Mouse (Mus musculus) limb, embryonic 12.5 days (tissue): ENCODE measurements around the gene Ubl5. TPM values are rescaled to one million over a fixed set of nuclear protein-coding genes. Genes with fewer than 3 reads are reported as not detected.
A peak's percentile ranks its signal among the peaks of the same experiment; 100 is the strongest.

Experiments used
- ATAC-seq: fragments of 200-750 bp; cut with Nextera tagmentation; 2 replicates; pipeline ENCODE4 v1.8.0; 2017; ENCODE audit warnings: low read depth, moderate TSS enrichment; ENCODE audit not compliant: insufficient number of reproducible peaks, insufficient read depth, low FRiP score, low TSS enrichment
- H3K27ac ChIP-seq: fragments of 300-500 bp; sonication (generic); 2 replicates; pipeline ENCODE4 v1.5.1; 2016; ENCODE audit warnings: mild to moderate bottlenecking, moderate library complexity
- H3K27me3 ChIP-seq: fragments of 300-500 bp; sonication (generic); 2 replicates; pipeline ENCODE4 v1.6.1; 2016; ENCODE audit warnings: mild to moderate bottlenecking, moderate library complexity
- H3K36me3 ChIP-seq: fragments of 300-500 bp; sonication (generic); 2 replicates; pipeline ENCODE4 v1.6.1; 2016; ENCODE audit warnings: mild to moderate bottlenecking, moderate library complexity
- H3K4me1 ChIP-seq: fragments of 300-500 bp; sonication (generic); replicated peaks from 2 replicates; pipeline ENCODE4 v1.6.1; 2016
- H3K4me2 ChIP-seq: fragments of 300-500 bp; sonication (generic); 2 replicates; pipeline ENCODE4 v1.6.1; 2016; ENCODE audit warnings: mild to moderate bottlenecking, moderate library complexity
- H3K4me3 ChIP-seq: fragments of 300-500 bp; sonication (generic); replicated peaks from 2 replicates; pipeline ENCODE4 v1.5.1; 2016; ENCODE audit warnings: mild to moderate bottlenecking
- H3K9ac ChIP-seq: fragments of 300-500 bp; sonication (generic); replicated peaks from 2 replicates; pipeline ENCODE4 v1.6.1; 2016; ENCODE audit warnings: mild to moderate bottlenecking, moderate library complexity
- H3K9me3 ChIP-seq: fragments of 300-500 bp; sonication (generic); 2 replicates; pipeline ENCODE4 v1.6.1; 2016; ENCODE audit warnings: mild to moderate bottlenecking, moderate library complexity
- WGBS: fragments of 180-500 bp; shearing (Covaris S2); methylation state at CpG from one replicate; pipeline ENCODE4 v1.1.7; 2016; 5-methylcytosine and 5-hydroxymethylcytosine counted together
- polyA plus RNA-seq: library from polyadenylated mRNA; unstranded; fragments of >200 nt; fragmentation: Nextera tagmentation; extraction: Ambion mirVana; gene quantifications from 2 replicates; pipeline ENCODE4 v1.2.1, GENCODE M21; 2016

Ubl5 gene
- polyA plus RNA-seq, 1 experiment from 2014 or later, result 428 TPM

DNA sequence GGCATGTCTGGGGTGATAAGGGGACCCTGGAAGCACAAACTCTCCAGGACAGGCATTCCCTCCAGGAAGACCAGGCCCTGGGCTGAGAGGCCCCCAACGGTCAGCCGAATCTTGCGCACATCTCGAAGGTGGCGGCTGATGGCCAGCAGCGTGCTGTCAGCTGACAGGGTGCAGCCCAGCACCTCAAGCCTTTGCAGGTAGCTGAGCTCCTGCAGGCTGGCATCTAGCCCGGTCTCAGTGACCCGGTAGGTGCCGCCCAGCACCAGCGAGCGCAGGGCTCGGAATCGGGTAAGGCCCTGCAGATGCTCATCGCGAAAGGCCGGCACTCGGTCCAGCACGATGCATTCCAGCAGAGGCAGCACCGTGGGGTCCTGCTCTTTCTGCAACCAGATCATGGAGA is 4.1 kb upstream of the Ubl5 start:
- no peak for ATAC-seq
- H3K4me1 ChIP-seq, result peaks cover 13% of the 10 kb centered on the region
- H3K9me3 ChIP-seq, result no peaks in the 10 kb centered on the region
- H3K4me2 ChIP-seq, result no peak overlapping the region
- peaks cover 25% of the 10 kb centered on the region for H3K36me3 ChIP-seq
- H3K27ac ChIP-seq, result no peak overlapping the region
- H3K9ac ChIP-seq, result no peak overlapping the region
- WGBS, result 96% methylated on average over 19 of the region's 19 CpGs
- no peak overlapping the region for H3K4me3 ChIP-seq
- H3K27me3 ChIP-seq, result no peaks in the 10 kb centered on the region

DNA sequence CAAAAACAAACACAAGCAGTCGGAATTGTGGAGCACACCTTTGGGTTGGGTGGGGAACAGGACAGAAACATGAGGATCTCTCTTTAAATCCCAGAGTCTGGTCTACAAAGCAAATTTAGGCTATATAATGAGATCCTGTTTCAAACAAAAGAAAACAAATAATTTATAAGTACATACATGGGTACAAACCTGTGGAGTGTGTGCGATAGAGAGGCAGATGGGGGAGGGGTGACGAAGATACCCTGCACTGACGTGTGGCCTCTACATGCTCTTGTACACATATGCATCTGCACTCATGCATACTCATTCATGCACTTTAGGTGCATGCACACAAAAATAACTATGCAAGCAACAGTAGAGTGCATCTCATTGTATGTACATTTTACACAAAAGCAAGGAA is 3.2 kb upstream of the Ubl5 start:
- Histone ChIP-seq H3K36me3 (peaks cover 25% of the 10 kb centered on the region), H3K27ac (no peak overlapping the region), H3K4me3 (no peak overlapping the region), H3K4me1 (peaks cover 19% of the 10 kb centered on the region), H3K9me3 (no peaks in the 10 kb centered on the region), H3K27me3 (no peaks in the 10 kb centered on the region), H3K9ac (no peak overlapping the region), H3K4me2 (no peak overlapping the region)
- 91% methylated on average over 4 of the region's 4 CpGs for WGBS
- ATAC-seq, result no peak

DNA sequence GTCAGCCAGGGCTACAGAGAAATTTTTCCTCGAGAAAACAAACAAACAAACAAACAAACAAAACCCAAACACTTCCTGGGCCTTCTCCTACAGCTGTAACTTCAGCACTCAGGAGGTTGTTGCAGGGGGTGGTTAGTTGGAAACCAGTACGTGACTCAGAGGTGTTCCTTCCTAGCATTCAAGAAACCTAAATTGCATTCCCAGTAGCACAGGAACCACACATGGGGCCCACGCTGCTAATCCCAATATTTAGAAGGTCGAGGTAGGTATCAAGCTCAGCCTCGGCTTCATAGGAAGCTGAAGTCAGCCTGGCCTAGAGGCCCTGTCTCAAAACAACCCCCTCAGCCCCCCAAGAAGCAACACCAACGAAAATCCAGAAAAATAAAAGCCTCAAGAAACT is 1.2 kb upstream of the Ubl5 start:
- H3K9ac ChIP-seq, result peak overlapping the region; percentile 88
- H3K4me1 ChIP-seq, result peaks cover 26% of the 10 kb centered on the region
- no peak overlapping the region; the same call in 1 of the 2 replicates for H3K27ac ChIP-seq
- no peak for ATAC-seq
- H3K9me3 ChIP-seq, result no peaks in the 10 kb centered on the region
- H3K36me3 ChIP-seq, result peaks cover 30% of the 10 kb centered on the region
- H3K27me3 ChIP-seq, result no peaks in the 10 kb centered on the region
- peak overlapping the region; percentile 83 for H3K4me3 ChIP-seq
- WGBS, result 26% methylated on average over 6 of the region's 6 CpGs
- H3K4me2 ChIP-seq, result peak overlapping the region; percentile 95

DNA sequence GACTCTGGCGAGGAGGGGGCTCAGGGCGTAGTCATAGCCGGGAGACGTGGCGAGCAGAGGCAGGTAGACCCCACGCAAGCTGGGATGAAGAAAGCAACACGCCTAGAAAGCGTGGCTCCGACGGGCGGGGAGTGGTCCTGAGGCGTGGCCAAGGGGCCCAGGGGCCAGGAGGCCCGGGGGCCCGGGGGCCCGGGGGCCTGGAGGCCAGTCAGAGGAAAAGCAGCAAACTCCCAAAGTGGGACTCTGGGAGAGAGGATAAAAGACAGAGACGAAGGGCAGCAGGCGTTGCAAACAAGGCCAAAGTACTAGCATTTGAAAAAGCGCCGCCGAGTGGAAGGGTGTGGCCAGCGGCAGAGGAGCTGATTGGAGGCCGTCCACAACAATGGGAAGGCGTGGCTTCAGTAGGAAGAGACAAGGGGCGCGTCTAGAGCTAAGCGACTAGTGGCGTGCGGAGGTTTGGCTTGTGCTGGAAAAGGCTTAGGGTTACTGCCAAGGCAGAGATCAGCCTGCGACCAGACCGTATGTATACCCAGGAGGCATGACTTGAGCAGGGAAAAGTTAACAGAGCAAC is 303 bp downstream of the Ubl5 start:
- H3K4me3 ChIP-seq, result peak overlapping the region; percentile 83
- peak overlapping the region; percentile 76 for H3K9ac ChIP-seq
- peak overlapping the region; percentile 95 for H3K4me2 ChIP-seq
- H3K27me3 ChIP-seq, result no peaks in the 10 kb centered on the region
- H3K36me3 ChIP-seq, result peaks cover 35% of the 10 kb centered on the region
- WGBS, result under 1% methylated on average over 30 of the region's 30 CpGs
- peaks cover 26% of the 10 kb centered on the region for H3K4me1 ChIP-seq
- H3K27ac ChIP-seq, result peak overlapping the region; percentile 91
- no peaks in the 10 kb centered on the region for H3K9me3 ChIP-seq
- peak; percentile 72 for ATAC-seq

DNA sequence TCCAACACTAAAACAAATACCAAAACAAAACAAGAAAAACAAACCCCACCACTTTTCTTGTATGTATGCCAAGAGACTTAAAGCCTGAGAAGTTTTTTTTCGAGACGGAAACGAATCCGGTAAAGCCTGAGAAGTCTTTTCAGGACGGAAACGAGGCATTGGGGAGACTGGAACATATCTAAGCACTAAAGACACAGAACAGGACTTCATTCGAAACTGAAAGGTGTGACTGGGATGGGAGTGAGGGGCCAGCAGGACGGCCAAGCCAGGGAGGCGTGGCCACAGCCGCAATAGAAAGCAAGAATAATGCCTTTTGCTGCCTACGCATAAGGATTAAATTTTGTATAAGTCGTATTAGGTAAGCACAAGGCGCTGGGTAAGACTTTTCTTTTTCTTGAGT is 1.1 kb downstream of the Ubl5 start:
- Histone ChIP-seq H3K4me3 (peak overlapping the region; percentile 83), H3K27ac (peak overlapping the region; percentile 75), H3K4me2 (peak overlapping the region; percentile 95), H3K27me3 (no peaks in the 10 kb centered on the region), H3K9me3 (no peaks in the 10 kb centered on the region), H3K4me1 (peaks cover 26% of the 10 kb centered on the region), H3K36me3 (peaks cover 35% of the 10 kb centered on the region), H3K9ac (peak overlapping the region; percentile 76)
- 10% methylated on average over 13 of the region's 13 CpGs for WGBS
- no peak for ATAC-seq

DNA sequence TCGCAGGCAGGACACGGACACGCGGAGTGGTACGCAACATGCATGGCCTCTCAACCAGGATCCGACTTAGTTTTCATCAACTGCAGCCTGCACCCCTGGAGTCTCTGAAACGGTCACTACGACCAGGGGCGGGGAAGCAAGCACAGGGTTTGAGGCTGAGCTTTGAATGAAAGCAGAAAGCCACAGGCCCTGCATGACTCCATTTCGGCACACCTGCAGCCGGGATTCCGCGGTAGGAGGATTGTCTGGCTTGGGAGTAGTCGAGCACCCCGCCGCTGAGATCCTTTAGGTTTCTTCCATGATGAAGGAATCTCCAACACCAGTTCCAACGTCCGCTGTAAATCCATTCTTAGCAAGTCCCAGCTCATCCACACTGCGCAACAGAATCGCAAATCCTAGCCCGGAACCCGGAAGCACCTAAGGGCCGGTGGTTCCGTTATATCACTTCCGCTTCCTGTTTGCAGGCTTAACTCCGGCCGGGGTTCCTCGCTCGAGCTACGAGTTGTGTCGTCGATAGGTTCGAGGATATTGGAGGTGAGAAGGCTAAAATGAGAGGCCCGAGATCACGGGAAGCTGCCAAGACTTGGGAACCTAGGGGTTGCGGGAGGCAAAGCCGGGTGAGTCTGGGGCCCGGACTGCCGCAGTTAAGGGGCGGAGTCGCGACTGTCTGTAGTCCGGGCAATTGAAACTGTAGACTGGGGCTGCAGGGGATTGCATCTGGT is 1.8 kb downstream of the Ubl5 start, which contains the start of gene Fbxl12:
TSS of gene Fbxl12 (minus strand) at position 408 of the 722 bp plus-strand sequence.
- Histone ChIP-seq H3K4me3 (peak within 1 kb of the TSS; percentile 83), H3K27ac (peak within 1 kb of the TSS; percentile 75), H3K4me1 (peaks cover 26% of the 10 kb centered on the region), H3K4me2 (peak within 1 kb of the TSS; percentile 95), H3K9ac (peak within 1 kb of the TSS; percentile 76), H3K9me3 (no peaks in the 10 kb centered on the region), H3K36me3 (peaks cover 35% of the 10 kb centered on the region), H3K27me3 (no peaks in the 10 kb centered on the region)
- no peak for ATAC-seq
- under 1% methylated on average over 43 of the region's 43 CpGs for WGBS

DNA sequence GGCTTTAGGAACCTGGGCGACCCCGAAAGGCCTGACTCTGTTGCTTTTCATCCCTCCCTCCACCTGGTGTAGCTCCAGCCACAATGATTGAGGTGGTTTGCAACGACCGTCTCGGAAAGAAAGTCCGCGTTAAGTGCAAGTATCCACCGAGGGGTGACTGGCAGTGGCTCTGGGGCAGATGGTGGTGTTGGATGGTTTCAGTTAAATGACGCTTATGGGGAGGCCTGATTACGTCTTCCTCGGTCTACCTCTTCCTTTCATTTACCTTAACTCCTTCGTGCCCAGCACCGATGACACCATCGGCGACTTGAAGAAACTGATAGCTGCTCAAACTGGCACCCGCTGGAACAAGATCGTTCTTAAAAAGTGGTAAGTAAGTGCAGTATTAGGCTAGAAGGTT is 2.4 kb downstream of the Ubl5 start:
- Histone ChIP-seq H3K4me1 (peaks cover 26% of the 10 kb centered on the region), H3K9ac (peak overlapping the region; percentile 76), H3K4me3 (peak overlapping the region; percentile 83), H3K27me3 (no peaks in the 10 kb centered on the region), H3K27ac (peak overlapping the region; percentile 75), H3K9me3 (no peaks in the 10 kb centered on the region), H3K4me2 (peak overlapping the region; percentile 95), H3K36me3 (peaks cover 34% of the 10 kb centered on the region)
- 5% methylated on average over 17 of the region's 17 CpGs for WGBS
- no peak for ATAC-seq

DNA sequence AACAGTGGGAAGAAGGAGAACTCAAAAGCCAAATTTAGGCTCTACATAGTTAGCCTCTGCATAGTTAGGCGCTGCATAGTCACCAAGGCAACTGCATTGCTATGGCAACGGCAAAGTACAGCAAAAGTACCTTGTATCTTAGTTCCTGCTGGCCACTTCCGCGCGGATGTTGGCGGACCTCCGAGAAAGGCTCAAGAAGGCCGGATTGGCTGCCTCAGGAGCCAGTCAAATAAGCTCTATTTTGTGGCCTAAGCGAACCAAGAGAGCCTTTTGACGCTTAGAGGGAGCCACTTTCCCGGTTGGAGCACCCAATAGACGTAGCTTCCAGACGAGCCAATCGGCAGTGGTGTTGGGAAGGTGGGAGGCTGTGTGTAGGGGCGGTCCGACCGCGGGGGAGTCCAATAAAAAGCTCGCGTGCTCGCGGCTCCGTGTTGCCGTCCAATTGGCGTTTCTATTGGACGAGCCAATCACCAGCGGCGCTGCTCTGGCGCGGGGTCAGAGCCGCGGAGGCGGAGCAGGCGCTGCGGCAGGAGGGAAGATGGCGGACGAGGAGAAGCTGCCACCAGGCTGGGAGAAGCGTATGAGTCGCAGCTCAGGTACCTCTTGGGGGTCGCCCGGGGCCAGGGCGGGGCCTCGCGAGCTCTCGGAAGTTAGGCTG is 9.1 kb downstream of the Ubl5 start, which contains the start of gene Pin1:
TSS of gene Pin1 (plus strand) at position 494 of the 658 bp plus-strand sequence.
- Histone ChIP-seq H3K27ac (0 out of 2 replicates have a peak within 1 kb of the TSS, but pooled peaks have one; percentile 4), H3K4me1 (peaks cover 19% of the 10 kb centered on the region), H3K4me2 (peak within 1 kb of the TSS; percentile 79), H3K9ac (peak within 1 kb of the TSS; percentile 88), H3K27me3 (no peaks in the 10 kb centered on the region), H3K36me3 (peaks cover 59% of the 10 kb centered on the region), H3K9me3 (no peaks in the 10 kb centered on the region), H3K4me3 (peak within 1 kb of the TSS; percentile 93)
- WGBS, result under 1% methylated on average over 45 of the region's 45 CpGs
- ATAC-seq, result peak; percentile 100

DNA sequence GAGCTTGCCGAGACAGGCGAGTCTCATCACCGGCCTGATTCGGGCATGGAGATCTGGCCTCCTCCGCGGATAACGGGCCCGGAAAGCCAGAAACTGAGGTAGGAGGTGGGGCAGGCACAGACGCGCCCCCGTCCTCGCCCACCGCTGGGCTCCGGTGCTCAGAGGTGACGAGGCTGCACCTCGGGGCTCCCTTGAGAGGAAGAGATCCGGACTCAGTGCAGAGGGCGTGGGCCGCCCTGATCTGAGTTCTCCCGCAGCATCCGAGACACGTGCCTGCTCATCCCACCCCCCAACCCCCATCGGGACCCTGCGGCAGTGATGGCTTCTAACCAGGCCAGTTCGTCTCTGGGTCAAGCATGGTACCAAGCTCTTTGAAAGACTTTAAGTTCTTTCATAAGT is 9.6 kb downstream of the Ubl5 start:
- peaks cover 19% of the 10 kb centered on the region for H3K4me1 ChIP-seq
- peak overlapping the region; percentile 93 for H3K4me3 ChIP-seq
- peak overlapping the region; percentile 88 for H3K9ac ChIP-seq
- 0 out of 2 replicates have a peak overlapping the region, but pooled peaks have one; percentile 4 for H3K27ac ChIP-seq
- H3K36me3 ChIP-seq, result peaks cover 59% of the 10 kb centered on the region
- WGBS, result under 1% methylated on average over 25 of the region's 25 CpGs
- H3K27me3 ChIP-seq, result no peaks in the 10 kb centered on the region
- peak overlapping the region; percentile 79 for H3K4me2 ChIP-seq
- ATAC-seq, result no peak; the same call in none of the 2 replicates
- no peaks in the 10 kb centered on the region for H3K9me3 ChIP-seq

DNA sequence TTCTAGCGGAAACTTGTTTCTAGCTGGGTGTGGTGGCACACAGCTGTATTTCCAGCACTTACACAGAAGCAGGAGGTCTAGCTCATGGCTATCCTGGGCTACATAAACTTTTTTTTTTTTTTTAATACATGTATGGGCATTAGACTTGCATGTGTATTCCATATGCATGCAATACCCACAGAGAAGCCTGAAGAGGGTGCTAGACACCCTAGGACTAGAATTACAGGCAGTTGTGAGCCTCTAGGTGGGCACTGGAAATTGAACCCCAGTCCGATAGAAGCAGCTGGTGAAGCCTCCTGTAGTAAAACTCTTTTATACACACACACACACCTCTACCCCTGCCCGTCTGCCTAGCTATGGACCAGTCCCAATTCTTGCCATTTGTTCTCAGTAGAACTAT is 11.2 kb downstream of the Ubl5 start:
- H3K27me3 ChIP-seq, result no peaks in the 10 kb centered on the region
- ATAC-seq, result no peak
- H3K4me1 ChIP-seq, result peaks cover 19% of the 10 kb centered on the region
- peak overlapping the region; percentile 79; the same call in 1 of the 2 replicates for H3K4me2 ChIP-seq
- no peak overlapping the region for H3K4me3 ChIP-seq
- no peaks in the 10 kb centered on the region for H3K9me3 ChIP-seq
- H3K27ac ChIP-seq, result no peak overlapping the region
- H3K9ac ChIP-seq, result no peak overlapping the region
- peaks cover 60% of the 10 kb centered on the region for H3K36me3 ChIP-seq
- WGBS, result 83% methylated on average over 3 of the region's 3 CpGs

DNA sequence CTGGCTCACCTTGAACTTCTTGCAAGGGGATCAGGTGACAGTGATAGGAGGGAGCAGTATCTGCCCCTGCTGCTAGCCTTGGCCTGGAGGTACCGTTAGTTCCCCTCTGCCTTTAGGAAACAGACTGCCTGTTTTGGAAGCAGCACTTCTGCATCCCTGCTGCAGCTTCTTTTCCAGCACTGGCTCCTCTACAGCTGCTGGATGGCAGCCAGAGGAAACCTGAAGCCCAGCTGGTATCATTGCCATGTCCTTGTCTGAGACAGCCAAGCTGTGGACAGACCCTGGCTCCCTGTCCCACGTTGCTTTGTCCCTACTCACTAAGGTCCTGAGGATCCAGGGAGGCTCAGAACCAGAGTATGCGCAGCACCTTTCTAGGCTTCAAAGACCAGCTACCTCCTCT is 14.9 kb downstream of the Ubl5 start:
- no peak overlapping the region for H3K9ac ChIP-seq
- 89% methylated on average over 3 of the region's 3 CpGs for WGBS
- H3K4me2 ChIP-seq, result no peak overlapping the region
- H3K36me3 ChIP-seq, result peaks cover 90% of the 10 kb centered on the region
- no peak overlapping the region for H3K27ac ChIP-seq
- peaks cover 13% of the 10 kb centered on the region for H3K4me1 ChIP-seq
- no peak for ATAC-seq
- H3K4me3 ChIP-seq, result no peak overlapping the region
- no peaks in the 10 kb centered on the region for H3K27me3 ChIP-seq
- H3K9me3 ChIP-seq, result no peaks in the 10 kb centered on the region
